Mouse (Mus musculus): ENCODE measurements around the gene Catsperg1.
A peak's percentile ranks its signal among the peaks of the same experiment; 100 is the strongest.

The Catsperg1 gene

DNA sequence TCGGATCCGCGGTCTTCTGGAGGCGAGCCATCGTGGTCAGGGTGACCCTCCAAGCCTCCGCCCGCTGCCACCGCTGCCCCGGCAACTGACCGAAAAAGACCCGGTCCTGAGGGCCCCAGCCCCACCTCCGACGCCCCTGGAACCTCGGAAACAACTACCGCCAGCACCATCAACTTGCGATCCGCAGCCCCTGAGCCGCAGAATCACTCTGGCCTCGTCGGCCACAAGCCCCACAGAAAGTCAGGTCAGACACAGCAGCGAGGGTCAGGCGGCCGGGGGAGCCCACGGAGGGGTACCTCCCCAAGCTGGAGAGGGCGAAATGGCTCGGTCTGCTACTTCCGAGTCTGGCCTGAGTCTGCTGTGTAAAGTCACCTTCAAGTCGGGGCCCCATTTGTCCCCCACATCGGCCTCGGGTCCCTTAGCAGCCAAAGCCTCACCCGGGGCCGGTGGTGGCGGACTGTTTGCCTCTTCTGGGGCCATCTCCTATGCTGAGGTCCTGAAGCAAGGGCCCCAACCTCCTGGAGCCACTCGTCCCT is 42.2 kb downstream of the Catsperg1 start:
- ATAC-seq (ENCODE audit: insufficient number of reproducible peaks, low FRiP score, low TSS enrichment): no peak

- ATAC-seq (ENCODE audit: insufficient number of reproducible peaks, low FRiP score, low TSS enrichment): no peak
Observed at GRCm38 (mm10) chr7:29170755-29171561, 42.9 kb downstream of the Catsperg1 start.

DNA sequence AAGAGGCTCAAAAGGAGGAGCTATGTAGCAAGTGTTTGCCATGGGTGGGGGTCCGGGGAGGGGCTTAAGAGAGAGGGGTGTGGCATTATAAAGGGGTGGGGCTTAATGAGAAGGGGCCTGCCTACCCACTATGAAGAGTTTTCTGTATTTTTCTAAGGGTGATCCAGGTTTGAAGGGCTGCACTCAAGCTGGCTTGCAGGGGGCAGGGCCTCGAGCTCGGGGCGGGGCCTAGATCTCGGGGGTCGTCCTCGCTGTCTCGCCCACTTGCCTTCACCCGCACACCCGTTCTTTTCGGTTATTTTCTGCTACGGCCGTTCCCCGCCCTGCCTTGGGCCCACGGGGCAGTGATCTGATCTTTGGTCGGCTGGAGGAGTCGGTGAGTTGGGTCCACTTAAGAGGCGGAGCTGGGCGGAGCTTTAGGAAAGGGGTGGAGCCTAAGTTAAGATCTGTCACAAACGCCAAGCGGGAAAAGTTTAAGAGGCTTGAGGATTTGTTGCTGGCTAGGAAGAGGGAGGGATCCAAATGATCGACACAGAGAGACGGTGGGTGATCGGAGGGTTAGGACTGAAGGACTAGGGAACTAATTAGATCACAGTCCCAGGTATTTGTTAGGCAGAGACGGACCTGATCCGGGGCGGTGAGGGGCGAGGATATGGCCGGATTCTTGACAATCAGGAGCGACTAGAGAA is 43.6 kb downstream of the Catsperg1 start, which contains the start of the genes Ggn and Spred3:
Gene Ggn (plus strand): TSS at position 145 of the 689 bp plus-strand sequence.
Gene Spred3 (minus strand): TSS at position 346 of the 689 bp plus-strand sequence.
- ATAC-seq (ENCODE audit: insufficient number of reproducible peaks, low FRiP score, low TSS enrichment): no peak; the same call in 1 of the 2 replicates

DNA sequence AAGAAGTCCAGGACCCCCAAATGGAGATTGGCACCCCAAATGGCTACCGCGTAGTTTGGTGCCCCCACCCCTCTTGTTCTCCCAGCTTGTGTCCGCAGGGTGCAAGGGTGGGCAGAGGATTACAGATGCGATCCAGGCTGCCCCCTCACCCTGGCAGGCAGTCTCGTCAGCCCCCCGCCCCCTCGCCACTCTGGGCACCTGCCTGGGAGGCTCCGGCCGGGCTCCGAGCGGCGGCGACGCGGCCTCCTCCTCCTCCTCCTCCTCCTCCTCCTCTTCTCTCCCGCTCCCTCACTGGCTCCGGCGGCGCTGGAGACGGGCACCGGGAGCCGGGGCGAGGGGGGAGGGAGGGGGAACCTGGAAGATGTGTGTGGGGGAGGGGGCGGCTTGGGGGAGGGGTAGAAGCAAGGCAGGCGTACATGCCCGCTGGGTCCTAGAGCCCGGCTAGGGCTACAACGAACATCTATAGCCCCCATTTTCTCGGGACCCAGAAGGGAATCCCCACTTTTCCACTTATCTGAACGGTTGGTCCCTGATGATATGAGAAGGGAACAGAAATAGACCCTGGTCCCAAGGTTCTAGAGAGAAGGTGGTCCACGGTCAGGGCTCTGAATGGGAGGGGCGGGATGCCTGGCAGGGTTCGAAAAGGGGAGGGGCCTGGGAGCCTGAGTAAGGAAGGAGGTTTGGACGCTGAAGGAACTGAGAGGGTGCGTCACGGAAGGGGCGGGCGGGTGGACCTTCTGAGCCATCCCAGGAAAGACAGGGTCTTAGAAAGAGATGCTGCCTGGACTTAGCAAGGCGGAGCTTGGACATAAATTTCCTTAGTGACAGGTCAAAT is 44.4 kb downstream of the Catsperg1 start:
- peak; percentile 80 for ATAC-seq (ENCODE audit: insufficient number of reproducible peaks, low FRiP score, low TSS enrichment)

GRCm38 (mm10) chr7:29168791-29169230 is 45.0 kb downstream of the Catsperg1 start:
- no peak for ATAC-seq (ENCODE audit: insufficient number of reproducible peaks, low FRiP score, low TSS enrichment)

DNA sequence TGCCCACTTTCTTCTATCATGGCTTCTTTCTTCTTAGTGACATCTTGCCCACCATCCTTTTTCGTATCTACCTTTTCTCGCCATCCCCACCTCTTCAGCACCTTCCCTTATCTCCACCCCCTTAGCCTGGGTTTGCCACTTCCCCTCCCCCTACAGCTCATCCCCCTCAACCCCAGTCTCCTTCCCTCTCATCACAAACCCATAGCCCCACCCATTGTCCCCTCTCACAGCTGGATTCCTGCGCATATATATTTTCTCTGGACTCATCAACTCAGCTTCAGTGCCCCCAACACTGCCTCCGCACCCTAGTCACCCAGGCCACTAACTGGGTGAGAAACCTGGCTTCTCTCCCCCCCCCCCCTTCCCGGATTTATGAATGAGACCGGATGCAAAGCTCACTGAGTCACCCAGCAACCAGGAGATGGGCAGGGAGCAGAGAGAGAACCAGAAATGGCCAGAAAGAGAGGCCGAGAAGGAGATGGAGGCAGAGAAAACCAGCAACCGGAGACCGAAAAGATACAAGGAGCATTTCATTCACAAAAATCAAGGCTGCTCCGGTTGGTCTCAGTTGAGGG is 45.6 kb downstream of the Catsperg1 start:
- no peak for ATAC-seq (ENCODE audit: insufficient number of reproducible peaks, low FRiP score, low TSS enrichment)

- no peak for ATAC-seq (ENCODE audit: insufficient number of reproducible peaks, low FRiP score, low TSS enrichment)
Observed at GRCm38 (mm10) chr7:29167656-29168055, 46.2 kb downstream of the Catsperg1 start.

GRCm38 (mm10) chr7:29162750-29163525 is 50.9 kb downstream of the Catsperg1 start:
- no peak for ATAC-seq (ENCODE audit: insufficient number of reproducible peaks, low FRiP score, low TSS enrichment)

GRCm38 (mm10) chr7:29162294-29162693 is 51.5 kb downstream of the Catsperg1 start:
- no peak for ATAC-seq (ENCODE audit: insufficient number of reproducible peaks, low FRiP score, low TSS enrichment)

GRCm38 (mm10) chr7:29158264-29158663 is 55.6 kb downstream of the Catsperg1 start:
- ATAC-seq (ENCODE audit: insufficient number of reproducible peaks, low FRiP score, low TSS enrichment): no peak

- ATAC-seq (ENCODE audit: insufficient number of reproducible peaks, low FRiP score, low TSS enrichment): peak; percentile 80
Observed at GRCm38 (mm10) chr7:29155838-29156782, 57.7 kb downstream of the Catsperg1 start, which contains the start of gene Fam98c. Gene Fam98c, minus strand, starts transcription at chr7:29156234.

- ATAC-seq (ENCODE audit: insufficient number of reproducible peaks, low FRiP score, low TSS enrichment): peak; percentile 79
Observed at GRCm38 (mm10) chr7:29155196-29155837, 58.5 kb downstream of the Catsperg1 start.

GRCm38 (mm10) chr7:29154018-29154720 is 59.7 kb downstream of the Catsperg1 start:
- ATAC-seq (ENCODE audit: insufficient number of reproducible peaks, low FRiP score, low TSS enrichment): no peak

- ATAC-seq (ENCODE audit: insufficient number of reproducible peaks, low FRiP score, low TSS enrichment): no peak
Observed at GRCm38 (mm10) chr7:29151486-29151885, 62.3 kb downstream of the Catsperg1 start.

GRCm38 (mm10) chr7:29148771-29149170 is 65.1 kb downstream of the Catsperg1 start:
- no peak for ATAC-seq (ENCODE audit: insufficient number of reproducible peaks, low FRiP score, low TSS enrichment)

DNA sequence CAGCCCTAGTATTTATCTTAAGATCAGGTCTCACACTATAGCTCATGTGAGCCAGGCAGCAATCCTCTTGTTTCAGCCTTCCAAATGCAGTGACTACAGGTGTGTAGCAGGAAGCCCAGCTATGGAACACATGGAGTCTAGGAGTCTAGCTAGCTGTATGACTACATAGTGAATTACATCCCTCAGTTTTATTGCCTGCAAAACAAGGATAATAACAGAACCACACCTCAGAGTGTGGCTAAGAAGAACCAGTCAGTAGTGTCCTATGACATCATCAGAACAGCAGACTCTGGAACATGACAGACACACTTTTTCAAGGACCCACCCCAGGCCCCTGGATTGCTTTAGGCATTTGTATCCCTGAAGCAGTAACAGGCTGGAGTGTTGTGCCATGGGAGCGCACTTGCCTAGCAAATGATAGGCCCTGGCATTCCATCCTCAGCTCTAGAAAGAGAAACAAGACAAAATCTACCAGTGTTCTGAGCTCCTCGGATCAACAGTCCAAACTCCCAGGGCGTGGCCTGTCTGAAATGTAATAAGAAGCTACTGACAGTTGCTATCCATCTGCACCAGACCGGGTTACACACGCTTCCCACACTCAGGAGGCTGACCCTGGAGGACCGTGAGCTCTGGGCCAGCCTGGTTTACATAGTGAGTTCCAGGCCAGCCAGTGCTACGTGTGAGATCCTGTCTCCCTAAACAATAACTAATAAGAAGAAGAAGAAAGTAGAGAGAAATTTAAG is 67.0 kb downstream of the Catsperg1 start:
- no peak for ATAC-seq (ENCODE audit: insufficient number of reproducible peaks, low FRiP score, low TSS enrichment)
